9 mouse cellular contexts compared by ENCODE assay signal in the genomic region with DNA sequence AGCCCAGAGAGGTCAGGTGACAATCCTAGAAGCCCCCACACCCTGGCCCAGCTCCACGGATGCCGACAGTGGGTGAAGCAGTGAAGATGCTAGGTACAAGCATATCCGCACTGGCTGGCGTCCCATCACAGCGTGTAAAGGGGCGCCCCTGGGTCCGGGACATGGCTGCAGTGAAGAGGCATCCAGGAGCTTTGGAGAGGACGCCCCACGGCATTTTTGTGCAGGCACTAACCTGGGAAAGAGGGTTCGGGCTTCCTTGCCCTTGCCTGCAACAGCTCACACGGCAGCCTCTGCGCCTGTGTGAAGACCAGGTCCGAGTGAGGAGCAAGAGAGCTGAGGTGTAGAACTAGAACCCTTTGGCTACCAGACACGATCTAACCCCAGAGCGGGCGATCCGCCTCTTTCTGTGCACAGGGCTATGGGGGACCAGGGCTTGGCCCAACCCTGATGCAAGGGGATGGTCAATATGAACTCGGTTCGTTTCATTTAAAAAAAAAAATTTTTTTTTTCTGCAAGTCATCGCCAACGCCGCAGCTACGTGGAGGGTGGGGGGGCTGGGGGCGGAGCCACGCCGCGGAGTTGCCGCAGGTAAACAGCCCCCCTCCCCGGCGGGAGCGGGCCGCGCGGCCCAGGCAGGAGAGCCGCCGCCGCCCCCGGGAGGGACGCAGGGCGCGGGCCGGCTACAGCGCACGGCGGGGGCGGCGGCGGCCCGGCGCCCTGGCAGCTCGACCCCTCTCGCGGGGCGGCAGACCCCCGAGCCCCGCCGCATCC. TPM values are rescaled to one million over a fixed set of nuclear protein-coding genes. Genes with fewer than 3 reads are reported as not detected.
DNase-seq lines count a peak whose midpoint lies in the region; ATAC-seq lines count a peak whose summit lies in the region.
"Had no signal": no experiment of that assay in that cellular context is flagged by ENCODE, and none has a peak within 500 bp of the region (broad histone marks: within the 10 kb centered on the region; RNA-seq: fewer than 3 reads in every experiment).

A gene (plus strand): TSS at position 574 of the 771 bp plus-strand sequence.

- H3K9ac ChIP-seq in kidney, embryonic 15.5 days: peak within 1 kb of the TSS; percentile 50
- H3K9ac ChIP-seq in hindbrain, embryonic 11.5 days (ENCODE audit: low read depth, low read length): peak within 1 kb of the TSS; percentile 77
- H3K9ac ChIP-seq in limb, embryonic 15.5 days: peak within 1 kb of the TSS; percentile 38

- H3K36me3 ChIP-seq in kidney, embryonic 15.5 days: no peaks in the 10 kb centered on the region
- no peaks in the 10 kb centered on the region for H3K36me3 ChIP-seq in hindbrain, embryonic 11.5 days (ENCODE audit: control insufficient read depth, insufficient read depth, low read length)
- H3K36me3 ChIP-seq in limb, embryonic 15.5 days: no peaks in the 10 kb centered on the region

- H3K9me3 ChIP-seq in kidney, embryonic 15.5 days (replicated peaks): no peaks in the 10 kb centered on the region
- no peaks in the 10 kb centered on the region for H3K9me3 ChIP-seq in hindbrain, embryonic 11.5 days (ENCODE audit: control insufficient read depth, low read length)
- H3K9me3 ChIP-seq in limb, embryonic 15.5 days: no peaks in the 10 kb centered on the region

- peaks cover 80% of the 10 kb centered on the region for H3K27me3 ChIP-seq in kidney, embryonic 15.5 days
- H3K27me3 ChIP-seq in hindbrain, embryonic 11.5 days (ENCODE audit: control insufficient read depth, insufficient read depth, low read length): peaks cover 12% of the 10 kb centered on the region; the same call in 1 of the 2 replicates
- H3K27me3 ChIP-seq in limb, embryonic 15.5 days: peaks cover 51% of the 10 kb centered on the region

- H3K4me2 ChIP-seq in kidney, embryonic 15.5 days: peak within 1 kb of the TSS; percentile 97
- H3K4me2 ChIP-seq in hindbrain, embryonic 11.5 days (replicated peaks; ENCODE audit: low read depth, low read length): peak within 1 kb of the TSS; percentile 73
- H3K4me2 ChIP-seq in limb, embryonic 15.5 days: peak within 1 kb of the TSS; percentile 87

- ATAC-seq in kidney, embryonic 15.5 days (replicated peaks; ENCODE audit: low FRiP score): 0 out of 2 replicates have a peak, but pooled peaks have one; percentile 35
- ATAC-seq in hindbrain, embryonic 11.5 days (ENCODE audit: low FRiP score): peak; percentile 54
- no peak for ATAC-seq in limb, embryonic 15.5 days (ENCODE audit: insufficient number of reproducible peaks, low FRiP score, low TSS enrichment, low read depth)
- ATAC-seq in inflammation-experienced regulatory T-cells, adult 6 months: no peak
- ATAC-seq: Patski had no signal

- DNase-seq in kidney, adult 8-10 months: no peak
- peak; percentile 19 for DNase-seq in Muller cell, postnatal 12 days (ENCODE audit: inconsistent ontology term)
- peak; percentile 54 for DNase-seq in embryo, embryonic 11 days
- peak; percentile 60 for DNase-seq in hindbrain, embryonic 11.5 days (ENCODE audit: low spot score)
- DNase-seq in retina, postnatal 1 day: peak; percentile 39

- no peak within 1 kb of the TSS for H3K27ac ChIP-seq in kidney, embryonic 15.5 days
- no peak within 1 kb of the TSS for H3K27ac ChIP-seq in hindbrain, embryonic 11.5 days (ENCODE audit: low read depth, low read length)
- H3K27ac ChIP-seq in limb, embryonic 15.5 days: no peak within 1 kb of the TSS

- peak within 1 kb of the TSS; percentile 63 for H3K4me3 ChIP-seq in kidney, embryonic 15.5 days (replicated peaks)
- peak within 1 kb of the TSS; percentile 72 for H3K4me3 ChIP-seq in hindbrain, embryonic 11.5 days (ENCODE audit: low read depth, low read length)
- peak within 1 kb of the TSS; percentile 55 for H3K4me3 ChIP-seq in limb, embryonic 15.5 days

- H3K4me1 ChIP-seq in kidney, embryonic 15.5 days: peaks cover 13% of the 10 kb centered on the region; the same call in 1 of the 2 replicates
- H3K4me1 ChIP-seq in hindbrain, embryonic 11.5 days (replicated peaks; ENCODE audit: control insufficient read depth, insufficient read depth, low read length): no peaks in the 10 kb centered on the region
- H3K4me1 ChIP-seq in limb, embryonic 15.5 days: peaks cover 15% of the 10 kb centered on the region

- 1% methylated on average over 38 of the region's 57 CpGs for WGBS in kidney, embryonic 15.5 days
- 2% methylated on average over 26 of the region's 57 CpGs for whole genome bisulfite sequencing in hindbrain, embryonic 11.5 days
- WGBS in limb, embryonic 15.5 days: 2% methylated on average over 24 of the region's 57 CpGs

RNA-seq across cellular contexts. Expression of the gene that starts here (rescaled TPM):
- 0.05 and 0.12 TPM in 2 replicates for polyA plus RNA-seq in kidney, embryonic 15.5 days (2015; fragmentation: Nextera tagmentation; extraction: Ambion mirVana)
- 0.33 and 0.94 TPM in 2 replicates for polyA plus RNA-seq in hindbrain, embryonic 11.5 days (2014; fragmentation: Nextera tagmentation; extraction: Ambion mirVana)
- 0.31 and 0.34 TPM in 2 replicates for polyA plus RNA-seq in limb, embryonic 15.5 days (2015; fragmentation: Nextera tagmentation; extraction: Ambion mirVana)
- polyA plus RNA-seq in inflammation-experienced regulatory T-cells, adult 6 months (2017; shearing (Covaris generic)): not detected

Comparison
In these comparisons a context has a peak if more than half of its experiments do, and no peak if none do; other contexts are left out.
1. Peak in ATAC-seq, H3K4me3 ChIP-seq, H3K9ac ChIP-seq and H3K4me2 ChIP-seq in kidney, embryonic 15.5 days; RNA of the gene not detected or under 1 TPM.
2. Peak in DNase-seq, ATAC-seq, H3K4me3 ChIP-seq, H3K9ac ChIP-seq and H3K4me2 ChIP-seq in hindbrain, embryonic 11.5 days; RNA of the gene not detected or under 1 TPM.
3. DNase-seq: peak in Muller cell, postnatal 12 days (single experiment), embryo, embryonic 11 days (single experiment) and retina, postnatal 1 day (single experiment); none in kidney, adult 8-10 months (0 of 2).
4. Peak in every context shown above with its lines, with median percentiles within 50 percentile points of each other: H3K4me2 ChIP-seq, H3K4me3 ChIP-seq and H3K9ac ChIP-seq.